Mouse (Mus musculus): ENCODE results near the gene Ltbp3.

DNA sequence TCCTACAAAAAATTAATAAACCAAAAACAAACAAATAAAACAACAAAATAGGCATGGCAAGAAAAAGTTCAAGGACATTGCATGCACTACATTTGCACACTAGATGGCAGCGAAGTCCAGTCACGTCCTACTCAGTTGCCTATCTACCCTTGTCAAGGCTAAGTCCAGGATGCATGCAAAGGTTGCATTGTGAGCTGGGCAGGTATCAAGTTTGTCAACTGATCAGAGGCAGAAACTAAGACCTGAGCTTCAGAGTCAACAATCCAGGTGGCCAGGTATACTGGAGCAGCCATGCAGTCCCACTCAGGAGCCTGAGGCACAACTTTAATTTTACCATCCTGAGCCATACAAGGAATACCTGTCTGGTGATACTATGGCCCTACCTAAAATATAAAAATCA lies 52.4 kb downstream of the Ltbp3 start:
- TF ChIP-seq CTCF (IDR thresholded peaks at IDR 0.05; ENCODE audit: borderline replicate concordance, insufficient read depth, low read length): peak; percentile 79; the same call in 1 of the 2 replicates
- peak; percentile 67 for TF ChIP-seq POLR2A (IDR thresholded peaks at IDR 0.05; ENCODE audit: low read depth, low read length)

Measured in embryonic fibroblast, embryonic 13.5 days (primary cell).